Mouse (Mus musculus) cerebral cortex, adult 2 months (tissue): ENCODE data around the gene Ddah1.

Source experiments
- WGBS: fragments of 180-500 bp; shearing (Covaris S2); methylation state at CpG from one replicate; pipeline ENCODE4 v1.1.7; 2018; 5-methylcytosine and 5-hydroxymethylcytosine counted together

The Ddah1 gene

DNA sequence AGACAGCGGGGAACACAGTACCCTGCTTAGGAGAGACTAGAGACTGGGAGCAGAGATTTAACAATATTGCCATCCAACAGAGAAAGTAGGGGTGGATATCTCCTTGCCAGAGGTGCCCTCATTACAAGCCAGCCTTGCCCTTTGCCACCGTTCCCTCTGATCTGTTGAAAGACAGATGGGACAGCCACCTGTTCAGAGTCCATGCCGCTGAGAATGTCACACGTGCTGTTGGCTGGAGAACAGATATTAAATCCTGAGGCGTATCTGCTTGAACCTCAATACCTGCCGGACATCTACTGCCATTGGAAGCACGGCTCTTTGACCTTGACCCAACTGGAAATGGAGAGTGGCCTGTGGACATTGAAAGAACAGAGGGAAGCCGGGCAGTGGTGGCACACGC is 148.1 kb downstream of the Ddah1 start:
- 95% methylated on average over 9 of the region's 9 CpGs for WGBS

DNA sequence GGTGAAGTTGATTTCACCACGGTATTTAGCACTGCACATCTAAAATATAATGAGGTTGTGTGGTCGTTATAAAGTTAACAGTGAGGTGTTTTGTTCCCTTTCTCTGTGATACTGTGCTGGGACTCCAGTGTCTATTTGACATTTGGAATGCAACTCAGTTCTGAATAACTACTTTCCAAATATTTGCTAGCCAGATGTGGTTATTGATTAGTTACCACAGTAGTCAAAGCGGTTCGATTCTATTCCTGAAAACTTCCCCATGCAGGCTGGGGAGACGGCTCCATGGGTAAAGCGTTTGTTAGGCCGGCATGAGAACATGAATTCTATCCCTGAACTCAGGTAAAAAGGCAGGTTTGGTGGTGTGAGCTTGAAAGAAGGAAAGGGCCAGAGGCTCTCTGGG is 154.0 kb downstream of the Ddah1 start:
- WGBS: 88% methylated on average over 7 of the region's 7 CpGs

DNA sequence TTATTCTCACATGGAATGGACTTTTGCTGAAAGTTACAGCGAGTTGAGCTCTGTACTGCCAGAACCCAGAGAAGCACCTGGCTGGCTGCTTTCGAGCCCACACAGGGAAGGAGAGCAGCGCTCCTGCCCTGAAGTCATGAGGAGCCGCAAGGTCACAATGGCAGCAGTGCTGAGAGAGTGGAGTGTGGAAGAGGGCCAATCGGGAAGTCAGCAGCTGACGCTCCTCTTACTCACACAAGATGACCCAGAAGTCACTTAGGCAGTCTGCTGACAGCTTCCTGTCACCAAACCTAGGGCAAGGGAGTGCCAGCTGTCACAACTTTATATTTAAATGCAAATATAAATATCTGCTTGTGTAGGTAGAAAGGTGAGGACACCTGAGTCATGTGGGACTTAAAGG is 154.8 kb downstream of the Ddah1 start:
- WGBS: 86% methylated on average over 6 of the region's 6 CpGs

DNA sequence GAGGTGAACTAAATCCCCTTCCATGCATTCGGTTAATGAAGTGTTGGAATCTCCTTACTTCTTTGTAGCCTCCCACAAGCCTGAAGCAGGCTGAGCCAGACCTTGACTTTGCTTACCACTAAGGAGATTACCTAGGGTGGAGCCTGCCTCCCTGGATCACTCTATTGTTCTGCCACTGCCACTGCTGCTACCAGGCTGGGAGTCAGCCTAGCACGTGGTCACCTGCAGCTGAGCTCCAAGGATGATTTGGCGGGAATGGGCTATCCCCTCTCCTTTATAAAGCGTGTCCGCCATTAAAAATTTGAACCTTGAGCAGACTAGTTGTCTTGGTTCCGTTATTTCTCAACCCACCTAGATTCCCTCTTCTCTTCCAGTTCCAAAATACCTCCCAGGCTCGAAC is 155.5 kb downstream of the Ddah1 start:
- 82% methylated on average over 7 of the region's 7 CpGs for WGBS

DNA sequence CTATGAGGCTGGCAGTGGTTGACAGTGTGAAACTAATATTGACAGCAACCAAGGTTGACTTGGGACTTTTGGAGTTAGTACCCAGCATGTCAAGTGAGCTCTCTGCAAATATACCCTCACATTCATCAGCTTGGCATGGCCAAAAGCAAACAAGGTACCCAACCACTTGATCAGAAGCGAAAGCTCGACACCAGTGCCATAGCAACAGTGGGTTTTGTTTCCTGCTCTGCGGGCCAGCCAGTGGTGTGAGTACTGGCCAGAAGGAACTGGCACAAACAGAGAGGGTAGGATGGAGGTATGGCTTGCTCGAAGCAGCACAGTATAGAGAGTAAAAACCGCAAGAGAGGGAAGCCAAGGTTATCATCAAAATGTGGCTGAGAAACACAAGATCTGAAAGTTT is 157.9 kb downstream of the Ddah1 start:
- 86% methylated on average over 5 of the region's 5 CpGs for WGBS

DNA sequence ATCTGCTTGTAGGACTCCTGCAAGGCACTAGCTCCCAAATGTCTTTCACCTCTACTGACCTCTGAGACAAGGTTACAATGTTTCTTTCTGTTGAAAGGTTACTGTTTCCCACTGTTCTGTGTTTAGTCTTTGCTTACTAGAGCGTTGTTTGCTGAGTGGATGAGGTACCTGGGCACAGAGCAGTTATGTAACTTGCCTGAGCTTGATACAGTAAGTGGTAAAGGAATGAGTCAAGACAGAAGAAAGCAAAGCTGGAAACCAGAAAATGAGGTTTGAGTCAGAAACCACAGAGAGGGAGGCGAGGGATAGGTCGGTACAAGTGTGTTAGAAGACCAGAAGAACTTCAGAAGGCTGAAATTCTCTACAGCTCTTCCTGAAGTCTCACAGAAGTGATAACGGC is 158.4 kb downstream of the Ddah1 start:
- 87% methylated on average over 4 of the region's 4 CpGs for WGBS

DNA sequence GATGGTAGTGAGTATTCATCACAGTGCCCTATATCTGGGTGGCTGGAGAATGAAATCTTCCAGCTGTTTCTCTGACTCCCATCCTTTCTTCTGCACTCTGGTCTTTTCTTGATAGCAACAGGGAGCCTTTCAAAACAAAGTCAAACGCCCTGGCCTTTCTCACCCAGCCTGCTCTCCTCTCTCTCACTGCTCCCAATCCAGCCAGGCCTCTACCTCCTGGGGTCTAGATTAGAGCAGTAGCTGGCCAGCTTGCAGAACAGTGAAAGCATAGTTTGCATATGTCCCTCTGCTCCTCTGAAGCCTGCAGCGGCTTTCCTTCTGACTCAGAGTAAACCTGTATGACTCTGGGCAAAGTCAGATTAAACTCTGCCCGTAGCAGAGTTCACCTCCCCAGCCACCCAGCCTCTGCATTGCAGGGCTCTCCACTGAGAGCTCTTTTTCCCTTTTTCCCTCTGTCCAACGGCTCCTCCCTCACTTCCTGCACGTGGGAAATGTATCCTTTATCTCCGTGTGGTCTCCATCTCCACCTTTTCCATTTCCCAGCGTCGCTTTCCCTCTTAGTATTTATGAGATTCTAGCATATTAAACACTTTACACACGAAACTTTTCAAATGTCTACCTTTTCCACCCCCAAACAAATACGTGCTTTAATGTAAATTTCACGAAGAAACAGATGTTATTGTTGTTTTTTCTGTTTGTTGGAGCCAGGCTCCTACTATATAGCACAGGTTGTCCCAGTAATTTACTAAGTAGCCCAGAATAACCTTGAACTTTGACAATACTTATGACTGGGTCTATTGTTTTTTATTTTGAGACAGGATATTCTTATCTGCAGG is 163.8 kb downstream of the Ddah1 start, which contains the start of gene Bcl10:
Gene Bcl10, plus strand, starts transcription at position 786 of the 836 bp plus-strand sequence.
- 46% methylated on average over 11 of the region's 11 CpGs for WGBS

DNA sequence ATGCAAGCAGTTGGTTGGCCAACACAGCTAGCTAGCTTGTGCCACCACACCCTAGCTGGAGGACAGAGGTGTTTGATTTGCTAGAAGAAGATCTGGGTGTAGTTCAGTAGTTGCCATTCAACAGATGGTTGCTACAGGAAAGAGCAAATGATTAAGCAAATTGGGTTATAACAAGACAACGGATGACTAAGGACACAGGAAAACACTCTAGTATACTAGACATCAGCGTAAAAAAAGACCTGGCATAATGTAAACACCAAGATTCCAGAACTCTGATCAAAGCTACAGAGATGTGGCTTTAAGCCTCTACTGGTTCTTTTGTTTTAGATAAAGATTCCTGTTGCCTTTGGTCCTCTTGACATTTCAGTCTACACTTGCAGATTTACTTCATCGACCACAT is 164.5 kb downstream of the Ddah1 start:
- WGBS: 51% methylated on average over 3 of the region's 3 CpGs

DNA sequence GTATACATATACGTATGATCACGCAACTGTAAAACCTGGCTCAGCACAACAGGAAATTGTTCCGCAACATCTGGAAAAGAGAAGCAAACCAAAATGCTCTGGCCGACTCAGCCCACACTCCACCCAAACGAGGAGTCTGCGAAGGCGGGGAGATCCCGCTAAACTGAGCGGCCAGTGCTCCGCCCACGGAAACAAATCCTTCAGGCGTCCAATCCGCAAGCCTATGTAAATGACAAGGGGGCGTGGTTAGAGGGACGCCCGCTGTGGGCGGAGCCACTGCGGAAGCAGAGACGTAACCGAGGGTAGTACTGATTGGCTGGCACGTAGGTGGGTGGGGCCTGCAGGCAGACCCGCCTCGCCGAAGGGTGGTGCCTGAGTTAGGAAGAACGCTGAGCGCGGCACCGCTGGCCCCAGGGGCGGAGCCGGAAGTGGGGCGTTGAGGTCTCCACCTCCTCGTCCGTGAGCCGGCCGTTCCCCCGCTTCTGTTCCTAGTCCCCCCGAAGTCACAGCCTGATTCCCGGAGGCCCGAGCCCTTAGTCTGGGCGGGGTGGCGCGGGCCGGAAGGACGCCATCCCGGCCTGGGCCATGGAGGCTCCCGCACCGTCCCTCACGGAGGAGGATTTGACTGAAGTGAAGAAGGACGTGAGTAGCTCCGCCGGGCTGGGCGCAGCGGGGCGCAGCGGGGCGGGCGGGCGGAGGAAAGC is 165.6 kb downstream of the Ddah1 start:
- WGBS: under 1% methylated on average over 58 of the region's 58 CpGs

DNA sequence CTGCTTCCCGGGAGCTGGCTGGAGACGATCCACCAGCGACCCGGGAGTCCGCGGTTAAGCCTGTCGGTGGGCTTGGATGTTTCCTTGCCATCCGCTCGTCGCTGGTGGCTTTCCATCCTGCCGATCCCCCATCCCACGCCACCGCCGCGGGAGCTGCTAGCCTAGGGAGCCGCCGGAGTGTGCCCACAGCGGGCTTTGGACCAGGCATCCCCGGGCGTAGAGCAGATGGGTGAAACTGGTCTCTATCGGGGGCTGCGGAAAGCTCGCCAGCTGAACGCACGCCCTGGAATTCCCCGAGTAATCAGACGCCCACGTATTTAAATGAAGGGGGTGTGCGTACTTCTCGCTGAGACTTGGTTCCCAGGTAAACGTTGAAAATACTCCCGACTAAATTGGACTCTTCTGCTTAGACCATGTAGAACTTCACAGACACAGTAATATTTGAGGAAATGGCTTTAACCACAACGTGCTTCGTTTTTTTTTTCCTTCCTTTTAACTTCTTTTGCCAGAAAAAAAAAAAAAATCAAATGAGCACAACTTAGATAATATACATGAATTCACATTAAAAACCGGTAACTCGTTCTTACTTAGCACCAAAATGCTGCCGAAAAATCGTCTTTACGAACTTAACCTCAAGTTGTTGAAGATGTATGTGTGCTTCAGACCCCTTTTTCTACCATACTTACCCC is 166.3 kb downstream of the Ddah1 start:
- 3% methylated on average over 39 of the region's 39 CpGs for WGBS

DNA sequence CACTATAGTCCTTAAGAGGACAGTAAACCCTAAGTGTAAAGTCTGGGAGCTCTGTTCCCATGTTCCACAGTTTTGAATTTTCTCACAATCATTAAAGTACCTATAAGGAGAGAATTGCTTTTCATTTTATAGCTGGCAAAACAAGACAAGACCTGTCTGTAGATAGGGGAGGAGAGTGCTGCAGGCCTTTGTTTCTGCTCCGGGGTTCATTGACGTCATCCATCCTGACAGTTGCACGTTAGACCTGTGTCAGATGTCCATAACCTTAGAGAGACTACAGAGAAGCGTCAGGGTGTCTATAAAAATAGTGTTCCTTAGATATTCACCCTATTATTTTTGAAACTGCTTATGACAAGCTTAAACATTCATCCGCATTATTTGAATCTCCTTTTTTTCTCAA is 167.0 kb downstream of the Ddah1 start:
- WGBS: 63% methylated on average over 5 of the region's 5 CpGs

DNA sequence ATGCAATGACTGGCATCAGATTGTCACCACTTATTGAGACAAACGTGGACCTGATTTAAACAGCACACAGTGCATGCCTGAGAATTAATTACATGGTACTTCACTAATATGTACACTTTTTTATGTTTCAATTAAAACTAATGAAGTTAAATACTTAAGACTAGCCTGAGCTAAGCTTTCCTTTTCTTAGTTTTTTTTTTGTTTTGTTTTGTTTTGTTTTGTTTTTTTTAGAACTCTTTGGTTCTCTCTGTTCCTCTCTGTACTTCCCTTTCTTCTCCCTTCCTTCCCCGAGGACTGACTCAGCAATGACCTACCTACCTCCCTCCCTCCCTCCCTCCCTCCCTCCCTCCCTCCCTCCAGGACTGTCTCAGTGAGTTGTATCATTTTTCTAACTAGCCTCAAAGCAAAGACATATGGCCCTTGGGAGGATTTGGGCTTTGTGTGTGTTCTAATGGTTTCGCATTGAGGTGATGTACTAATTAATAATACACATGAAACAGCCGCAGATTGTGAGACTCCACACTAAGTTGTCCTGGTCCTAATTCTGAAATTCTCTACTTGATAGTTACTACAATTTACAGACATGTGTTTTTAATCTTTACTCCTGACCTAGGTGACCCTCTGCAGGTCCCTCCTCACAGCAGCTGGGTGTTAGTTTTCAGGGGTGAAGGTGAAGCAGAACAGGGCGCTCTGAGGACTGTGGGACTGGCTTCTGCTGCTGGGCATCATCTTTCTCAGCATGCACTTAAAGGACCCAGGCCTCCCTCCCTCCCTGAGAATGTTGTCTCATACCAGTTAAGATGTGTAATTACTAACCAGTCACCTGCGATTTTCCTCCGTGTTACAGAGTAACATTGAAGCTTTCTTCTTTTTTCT is 171.3 kb downstream of the Ddah1 start:
- WGBS: 79% methylated on average over 7 of the region's 7 CpGs

DNA sequence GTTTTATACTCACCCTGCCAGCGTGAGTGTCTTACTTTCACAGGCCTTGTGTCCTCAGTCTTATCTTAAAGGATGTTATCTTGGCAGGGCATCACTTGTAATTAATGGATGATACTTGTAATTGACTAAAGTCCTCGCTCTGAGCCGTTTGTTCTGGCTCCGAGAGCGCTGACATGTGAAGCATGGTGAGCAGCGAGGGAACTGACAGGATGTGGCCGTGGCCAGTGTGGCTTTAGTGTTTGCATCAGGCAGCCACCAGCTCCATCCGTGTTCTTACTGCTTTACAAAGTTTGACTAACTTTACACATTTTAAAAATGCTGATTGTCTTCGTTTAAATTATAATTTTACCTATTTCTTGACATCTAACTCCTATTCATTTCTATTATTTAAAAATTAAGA is 175.4 kb downstream of the Ddah1 start:
- WGBS: 87% methylated on average over 9 of the region's 9 CpGs

DNA sequence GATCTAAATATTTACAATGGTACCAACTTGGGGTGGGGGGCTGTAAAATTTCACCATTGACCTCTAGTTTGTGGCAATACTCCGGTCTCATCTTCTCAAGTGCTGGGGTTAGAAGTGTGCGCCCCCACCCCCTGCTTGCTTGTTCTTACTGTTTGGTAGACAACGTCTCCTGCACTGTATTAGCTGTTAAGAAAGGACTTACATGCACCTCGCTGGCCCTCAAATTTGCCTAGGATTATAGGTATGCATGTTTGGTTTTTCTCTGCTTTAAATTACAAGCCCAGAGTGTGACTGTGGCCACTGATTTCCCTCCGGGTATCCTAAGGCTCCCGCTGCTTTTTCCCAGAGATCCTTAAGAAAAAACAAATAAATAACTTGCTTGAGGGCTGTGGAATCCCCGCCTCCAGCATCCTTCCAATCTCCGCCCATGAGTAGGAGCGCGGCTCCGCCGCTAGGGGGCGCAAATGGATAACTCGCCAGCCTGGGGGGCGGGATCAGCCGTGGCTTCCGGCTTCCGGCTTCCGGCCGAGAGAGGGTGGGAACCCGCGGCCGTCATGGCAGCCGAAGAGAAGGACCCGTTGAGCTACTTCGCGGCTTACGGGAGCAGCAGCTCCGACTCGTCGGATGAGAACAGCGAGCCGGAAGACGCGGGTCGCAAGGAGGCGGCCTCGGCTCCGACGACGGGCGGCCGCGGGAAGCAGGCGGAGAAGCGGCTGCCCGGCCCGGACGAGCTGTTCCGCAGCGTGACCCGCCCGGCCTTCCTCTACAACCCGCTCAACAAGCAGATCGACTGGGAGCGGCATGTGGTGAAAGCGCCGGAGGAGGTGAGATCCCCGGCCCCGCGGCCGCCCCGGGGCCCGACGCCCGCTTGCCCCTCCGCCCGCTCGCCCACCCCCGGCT is 179.3 kb downstream of the Ddah1 start, which contains the start of gene 2410004B18Rik:
Gene 2410004B18Rik, plus strand, starts transcription at position 510 of the 900 bp plus-strand sequence.
- WGBS: 1% methylated on average over 62 of the region's 70 CpGs

DNA sequence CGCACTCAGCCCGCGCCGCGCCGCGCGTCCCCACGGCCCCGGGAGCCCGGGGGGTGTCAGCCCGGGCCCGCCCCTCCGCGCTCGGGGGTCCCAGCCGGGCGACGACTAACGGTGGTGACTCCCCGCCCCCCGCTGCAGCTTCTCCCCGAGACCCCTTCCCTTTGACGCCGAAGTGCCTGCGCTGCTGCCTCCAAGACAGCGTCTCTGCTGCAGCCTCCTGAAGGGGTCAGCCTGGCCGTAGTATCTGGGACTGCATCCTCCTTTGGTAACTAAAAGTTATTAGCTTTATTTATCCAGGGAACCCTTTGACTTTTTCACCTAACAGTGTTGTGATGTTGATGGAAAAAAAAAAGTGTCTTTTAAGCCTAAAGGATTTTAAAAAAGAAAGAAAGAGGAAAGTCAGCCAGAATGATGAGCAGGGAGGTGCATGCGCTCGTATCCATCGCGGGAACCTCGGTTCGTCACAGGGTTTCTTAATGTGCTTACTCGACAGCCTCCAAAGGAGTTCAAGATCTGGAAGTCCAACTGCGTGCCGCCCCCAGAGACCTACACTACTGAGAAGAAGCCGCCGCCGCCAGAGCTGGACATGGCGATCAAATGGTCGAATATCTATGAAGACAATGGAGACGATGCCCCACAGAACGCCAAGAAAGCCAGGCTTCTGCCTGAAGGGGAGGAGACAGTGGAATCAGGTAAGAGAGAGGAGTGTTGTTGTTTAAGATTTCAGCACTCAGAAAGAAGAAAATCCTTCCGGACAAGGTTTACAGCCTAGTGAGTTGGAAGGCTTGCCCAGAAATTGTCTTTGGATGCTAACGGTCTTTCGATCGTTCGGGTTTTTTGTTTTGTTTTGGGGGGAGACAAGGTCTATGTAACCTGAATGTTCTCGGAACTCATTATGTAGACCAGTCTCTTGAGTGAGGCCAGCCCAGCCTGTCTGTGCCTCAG is 180.2 kb downstream of the Ddah1 start:
- 15% methylated on average over 50 of the region's 50 CpGs for WGBS

DNA sequence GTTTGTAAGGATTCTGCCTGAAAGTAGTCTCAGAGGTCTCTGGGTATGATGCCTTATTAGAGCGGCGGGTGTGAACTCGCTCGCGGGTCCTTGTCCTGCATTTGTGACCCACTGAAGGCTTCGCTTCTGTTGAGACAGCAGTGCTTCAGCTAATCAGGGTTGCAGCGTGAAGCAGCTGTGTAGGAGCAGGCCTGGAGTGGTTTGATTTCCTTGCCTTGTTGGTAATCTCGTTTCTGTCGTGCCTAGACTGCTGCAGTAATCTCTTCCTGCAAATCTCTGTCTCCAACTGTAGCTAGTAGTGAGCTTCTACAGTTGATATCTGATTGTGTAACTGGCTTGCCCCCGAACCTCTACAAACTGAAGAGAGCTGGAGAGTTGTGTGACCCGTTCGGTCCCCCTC is 180.9 kb downstream of the Ddah1 start:
- 76% methylated on average over 12 of the region's 12 CpGs for WGBS

DNA sequence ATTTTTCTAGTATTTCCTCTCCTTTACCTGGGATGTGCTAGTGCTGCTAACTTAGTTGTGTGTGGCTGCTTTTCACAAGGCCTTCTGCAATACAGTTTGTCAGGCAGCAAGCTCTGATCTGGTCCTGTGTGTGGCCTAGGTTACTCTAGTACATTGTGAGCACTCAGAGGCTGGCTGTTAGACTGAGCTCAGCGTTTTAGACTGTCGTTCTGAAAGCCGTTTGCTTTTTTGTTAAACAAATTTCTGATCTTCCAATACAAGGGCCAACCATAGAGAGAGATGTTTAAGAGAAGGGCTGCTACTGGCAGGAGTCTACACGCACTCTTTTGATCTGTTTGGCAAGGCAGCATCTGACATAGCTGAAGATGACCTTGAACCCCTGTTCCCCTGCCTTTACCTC is 181.5 kb downstream of the Ddah1 start:
- 58% methylated on average over 4 of the region's 4 CpGs for WGBS

DNA sequence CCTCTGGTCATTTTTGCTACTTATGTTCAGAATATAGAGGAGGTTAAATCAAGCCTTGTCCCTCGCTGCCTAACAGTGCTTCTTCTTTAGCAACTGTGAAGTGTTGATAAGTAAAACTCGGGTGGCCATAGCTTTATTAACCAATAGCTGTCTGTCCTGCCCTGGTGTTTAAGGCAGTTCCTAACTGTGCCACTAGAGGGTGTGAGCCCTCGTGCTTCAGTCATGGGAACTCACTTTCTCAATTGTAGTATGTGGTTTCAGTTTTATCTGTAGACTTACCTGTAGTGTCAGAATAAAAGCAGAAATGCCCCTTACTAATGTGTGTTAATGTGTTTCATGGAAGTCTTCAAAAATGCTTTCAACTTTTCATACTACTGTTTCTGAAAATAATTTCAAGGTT is 183.5 kb downstream of the Ddah1 start:
- 14% methylated on average over 3 of the region's 3 CpGs for WGBS
